Mouse (Mus musculus): Measurements from ENCODE around the gene Vsx1.

The Vsx1 gene

GRCm38 (mm10) chr2:150689223-150689800, at the start of gene Vsx1:
TSS of gene Vsx1 (minus strand) at chr2:150689360.
- no peak for DNase-seq (ENCODE audit: low spot score)

GRCm38 (mm10) chr2:150737881-150738280, 48.7 kb upstream of the Vsx1 start:
- no peak for DNase-seq (ENCODE audit: low spot score)

- no peak for DNase-seq (ENCODE audit: low spot score)
Observed at GRCm38 (mm10) chr2:150735756-150736576, 46.8 kb upstream of the Vsx1 start.

- DNase-seq (ENCODE audit: low spot score): no peak
Observed at GRCm38 (mm10) chr2:150712167-150712674, 23.1 kb upstream of the Vsx1 start.

- no peak for DNase-seq (ENCODE audit: low spot score)
Observed at GRCm38 (mm10) chr2:150691481-150692170, 2.5 kb upstream of the Vsx1 start.

GRCm38 (mm10) chr2:150690216-150690615, 1.1 kb upstream of the Vsx1 start:
- DNase-seq (ENCODE audit: low spot score): no peak

GRCm38 (mm10) chr2:150688541-150689186, 496 bp downstream of the Vsx1 start:
- DNase-seq (ENCODE audit: low spot score): no peak

GRCm38 (mm10) chr2:150687871-150688540, 1.2 kb downstream of the Vsx1 start:
- DNase-seq (ENCODE audit: low spot score): no peak

- DNase-seq (ENCODE audit: low spot score): no peak
Observed at GRCm38 (mm10) chr2:150685389-150685788, 3.8 kb downstream of the Vsx1 start.

- DNase-seq (ENCODE audit: low spot score): no peak
Observed at GRCm38 (mm10) chr2:150684451-150684850, 4.7 kb downstream of the Vsx1 start.

GRCm38 (mm10) chr2:150681581-150681980, 7.6 kb downstream of the Vsx1 start:
- DNase-seq (ENCODE audit: low spot score): no peak

- no peak for DNase-seq (ENCODE audit: low spot score)
Observed at GRCm38 (mm10) chr2:150678392-150678791, 10.8 kb downstream of the Vsx1 start.

GRCm38 (mm10) chr2:150675525-150675924, 13.6 kb downstream of the Vsx1 start:
- no peak for DNase-seq (ENCODE audit: low spot score)

- no peak for DNase-seq (ENCODE audit: low spot score)
Observed at GRCm38 (mm10) chr2:150674900-150675299, 14.3 kb downstream of the Vsx1 start.

GRCm38 (mm10) chr2:150673929-150674328, 15.2 kb downstream of the Vsx1 start:
- DNase-seq (ENCODE audit: low spot score): no peak

- no peak for DNase-seq (ENCODE audit: low spot score)
Observed at GRCm38 (mm10) chr2:150671609-150672290, 17.4 kb downstream of the Vsx1 start.

GRCm38 (mm10) chr2:150670926-150671325, 18.2 kb downstream of the Vsx1 start:
- DNase-seq (ENCODE audit: low spot score): no peak

- DNase-seq (ENCODE audit: low spot score): no peak
Observed at GRCm38 (mm10) chr2:150669454-150670045, 19.6 kb downstream of the Vsx1 start.

- no peak for DNase-seq (ENCODE audit: low spot score)
Observed at GRCm38 (mm10) chr2:150668956-150669355, 20.2 kb downstream of the Vsx1 start.
